Mouse (Mus musculus): Measurements from ENCODE around the gene Tpte. TPM values are rescaled to one million over a fixed set of nuclear protein-coding genes. Genes with fewer than 3 reads are reported as not detected.
"Not testable (repeated sequence)": the region's sequence is repeated elsewhere in the genome, so short reads cannot be mapped to it uniquely, and the experiment has no call there.

The Tpte gene
- polyA plus RNA-seq, 1 experiment from 2014 or later: not detected

GRCm38 (mm10) chr8:22273142-22273541 is 10.1 kb upstream of the Tpte start:
- H3K36me3 ChIP-seq: no peaks in the 10 kb centered on the region
- no peak overlapping the region for H3K4me2 ChIP-seq (replicated peaks)
- no peak overlapping the region for H3K9ac ChIP-seq
- no peaks in the 10 kb centered on the region for H3K4me1 ChIP-seq
- no peak for ATAC-seq (ENCODE audit: low FRiP score, low read depth)
- H3K27ac ChIP-seq: no peak overlapping the region
- H3K4me3 ChIP-seq: no peak overlapping the region
- H3K9me3 ChIP-seq: no peaks in the 10 kb centered on the region
- 90% methylated on average over 3 of the region's 3 CpGs for WGBS
- no peaks in the 10 kb centered on the region for H3K27me3 ChIP-seq (replicated peaks)

GRCm38 (mm10) chr8:22274641-22275040 is 8.6 kb upstream of the Tpte start:
- Histone ChIP-seq H3K4me1 (no peaks in the 10 kb centered on the region), H3K27me3 (replicated peaks) (no peaks in the 10 kb centered on the region), H3K36me3 (no peaks in the 10 kb centered on the region), H3K27ac (no peak overlapping the region), H3K4me2 (replicated peaks) (no peak overlapping the region), H3K4me3 (no peak overlapping the region), H3K9ac (no peak overlapping the region), H3K9me3 (no peaks in the 10 kb centered on the region)
- 79% methylated on average over 10 of the region's 10 CpGs for WGBS
- no peak for ATAC-seq (ENCODE audit: low FRiP score, low read depth)

- no peak overlapping the region for H3K9ac ChIP-seq
- no peaks in the 10 kb centered on the region for H3K27me3 ChIP-seq (replicated peaks)
- WGBS: 49% methylated on average over 2 of the region's 2 CpGs
- H3K9me3 ChIP-seq: no peaks in the 10 kb centered on the region
- no peaks in the 10 kb centered on the region for H3K36me3 ChIP-seq
- no peak overlapping the region for H3K4me3 ChIP-seq
- H3K27ac ChIP-seq: no peak overlapping the region
- no peak overlapping the region for H3K4me2 ChIP-seq (replicated peaks)
- H3K4me1 ChIP-seq: peaks cover 7% of the 10 kb centered on the region
- ATAC-seq (ENCODE audit: low FRiP score, low read depth): 0 out of 2 replicates have a peak, but pooled peaks have one; percentile 8
Observed at GRCm38 (mm10) chr8:22302326-22302725, 19.1 kb downstream of the Tpte start.

- peak; percentile 85 for ATAC-seq (ENCODE audit: low FRiP score, low read depth)
- H3K4me1 ChIP-seq: peaks cover 7% of the 10 kb centered on the region
- no peaks in the 10 kb centered on the region for H3K36me3 ChIP-seq
- peak overlapping the region; percentile 7; the same call in 1 of the 2 replicates for H3K4me3 ChIP-seq
- no peaks in the 10 kb centered on the region for H3K9me3 ChIP-seq
- peak overlapping the region; percentile 51 for H3K4me2 ChIP-seq (replicated peaks)
- H3K27me3 ChIP-seq (replicated peaks): no peaks in the 10 kb centered on the region
- 19% methylated on average over 7 of the region's 7 CpGs for WGBS
- H3K9ac ChIP-seq: no peak overlapping the region
- no peak overlapping the region for H3K27ac ChIP-seq
Observed at GRCm38 (mm10) chr8:22302896-22303306, 19.7 kb downstream of the Tpte start.

DNA sequence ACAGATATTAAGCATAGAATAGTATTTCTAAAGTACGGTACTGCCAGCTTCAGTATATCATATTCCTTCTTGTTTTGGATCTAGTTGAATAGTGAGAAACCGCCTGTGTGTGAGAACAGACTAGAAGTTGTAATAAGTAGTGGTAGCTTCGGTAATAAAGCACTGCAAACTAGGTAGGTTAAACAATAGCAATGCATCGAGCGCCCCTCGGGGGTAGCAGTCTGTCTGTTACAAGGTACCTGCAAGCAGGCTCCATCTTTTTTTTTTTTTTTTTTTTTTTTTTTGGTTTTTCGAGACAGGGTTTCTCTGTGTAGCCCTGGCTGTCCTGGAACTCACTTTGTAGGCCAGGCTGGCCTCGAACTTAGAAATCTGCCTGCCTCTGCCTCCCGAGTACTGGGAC is 20.8 kb downstream of the Tpte start:
- not testable (repeated sequence) for H3K4me3 ChIP-seq; H3K4me2 ChIP-seq (replicated peaks); ATAC-seq (ENCODE audit: low FRiP score, low read depth); H3K27me3 ChIP-seq (replicated peaks); H3K9ac ChIP-seq; H3K4me1 ChIP-seq; H3K9me3 ChIP-seq; H3K36me3 ChIP-seq; H3K27ac ChIP-seq
- WGBS: 88% methylated on average over 9 of the region's 9 CpGs

- H3K9ac ChIP-seq: no peak overlapping the region
- no peaks in the 10 kb centered on the region for H3K9me3 ChIP-seq
- no peak overlapping the region for H3K4me2 ChIP-seq (replicated peaks)
- no peak overlapping the region for H3K27ac ChIP-seq
- H3K4me1 ChIP-seq: peaks cover 7% of the 10 kb centered on the region
- WGBS: 82% methylated on average over 10 of the region's 10 CpGs
- H3K36me3 ChIP-seq: no peaks in the 10 kb centered on the region
- H3K27me3 ChIP-seq (replicated peaks): no peaks in the 10 kb centered on the region
- no peak overlapping the region for H3K4me3 ChIP-seq
- no peak for ATAC-seq (ENCODE audit: low FRiP score, low read depth)
Observed at GRCm38 (mm10) chr8:22306999-22307398, 23.8 kb downstream of the Tpte start.

DNA sequence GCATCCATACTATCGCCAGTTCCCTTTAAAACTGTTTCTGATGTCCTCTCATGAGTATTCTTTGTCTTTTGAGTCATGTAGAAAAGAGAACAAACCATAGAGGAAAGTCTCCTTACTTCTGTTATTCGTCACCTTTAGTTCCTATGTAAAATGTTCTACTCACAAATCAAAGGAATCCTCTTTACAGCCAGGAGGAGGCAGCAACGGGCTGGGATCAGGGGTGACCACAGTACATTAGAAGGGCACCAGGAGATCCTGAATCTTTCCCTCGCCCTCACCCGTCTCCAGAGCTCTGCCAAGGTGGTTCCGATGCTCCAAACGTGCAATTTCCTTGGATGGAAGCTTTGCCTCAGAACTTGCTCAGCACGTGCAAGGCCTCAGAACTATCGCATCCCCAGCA is 28.2 kb downstream of the Tpte start:
- WGBS: 70% methylated on average over 9 of the region's 9 CpGs
- H3K27ac ChIP-seq: no peak overlapping the region
- no peak overlapping the region for H3K9ac ChIP-seq

GRCm38 (mm10) chr8:22335426-22335825 is 52.2 kb downstream of the Tpte start:
- no peak for ATAC-seq (ENCODE audit: low FRiP score, low read depth)
- 90% methylated on average over 13 of the region's 13 CpGs for WGBS

More for the DNA sequence above, 28.2 kb downstream of the Tpte start:
- Histone ChIP-seq H3K36me3 (no peaks in the 10 kb centered on the region), H3K4me1 (no peaks in the 10 kb centered on the region), H3K9me3 (no peaks in the 10 kb centered on the region), H3K27me3 (replicated peaks) (no peaks in the 10 kb centered on the region), H3K4me2 (replicated peaks) (no peak overlapping the region), H3K4me3 (no peak overlapping the region)
- no peak for ATAC-seq (ENCODE audit: low FRiP score, low read depth)

GRCm38 (mm10) chr8:22359359-22359758 is 76.1 kb downstream of the Tpte start:
- Histone ChIP-seq H3K36me3 (no peaks in the 10 kb centered on the region), H3K27me3 (replicated peaks) (no peaks in the 10 kb centered on the region), H3K27ac (no peak overlapping the region), H3K4me1 (no peaks in the 10 kb centered on the region), H3K4me3 (no peak overlapping the region), H3K4me2 (replicated peaks) (no peak overlapping the region), H3K9ac (no peak overlapping the region), H3K9me3 (peaks cover 4% of the 10 kb centered on the region; the same call in 1 of the 2 replicates)
- WGBS: 88% methylated on average over 6 of the region's 6 CpGs
- ATAC-seq (ENCODE audit: low FRiP score, low read depth): no peak

More at GRCm38 (mm10) chr8:22335426-22335825, 52.2 kb downstream of the Tpte start:
- H3K4me2 ChIP-seq (replicated peaks): no peak overlapping the region
- no peaks in the 10 kb centered on the region for H3K27me3 ChIP-seq (replicated peaks)
- H3K36me3 ChIP-seq: no peaks in the 10 kb centered on the region
- H3K27ac ChIP-seq: no peak overlapping the region
- H3K9me3 ChIP-seq: no peaks in the 10 kb centered on the region
- no peak overlapping the region for H3K4me3 ChIP-seq
- no peak overlapping the region for H3K9ac ChIP-seq
- H3K4me1 ChIP-seq: no peaks in the 10 kb centered on the region

- Histone ChIP-seq H3K4me3 (no peak overlapping the region), H3K27me3 (replicated peaks) (no peaks in the 10 kb centered on the region), H3K27ac (no peak overlapping the region), H3K36me3 (no peaks in the 10 kb centered on the region), H3K9me3 (peaks cover 4% of the 10 kb centered on the region; the same call in 1 of the 2 replicates), H3K4me1 (no peaks in the 10 kb centered on the region), H3K9ac (no peak overlapping the region), H3K4me2 (replicated peaks) (no peak overlapping the region)
- ATAC-seq (ENCODE audit: low FRiP score, low read depth): no peak
- 92% methylated on average over 6 of the region's 6 CpGs for WGBS
Observed at GRCm38 (mm10) chr8:22359882-22360281, 76.6 kb downstream of the Tpte start.

DNA sequence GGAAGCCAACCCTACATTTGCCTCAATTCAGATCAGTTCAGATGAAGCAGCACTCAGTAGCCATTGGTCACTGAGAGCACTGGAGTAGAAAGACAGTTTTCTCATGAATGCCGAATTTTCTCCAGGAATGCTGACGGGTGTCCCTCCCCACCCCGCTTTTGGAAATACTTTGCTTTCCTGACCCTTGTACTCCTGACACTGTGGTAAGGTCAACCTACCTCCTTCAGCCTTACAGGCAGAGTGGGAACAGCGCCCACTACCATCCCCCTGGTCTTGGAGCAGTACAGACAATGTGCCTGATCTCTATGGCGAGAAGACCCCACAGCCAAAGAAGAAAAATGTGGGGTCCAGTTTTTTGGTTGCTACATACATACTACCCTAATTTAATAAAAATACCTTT is 93.1 kb downstream of the Tpte start:
- WGBS: 93% methylated on average over 5 of the region's 5 CpGs
- Histone ChIP-seq H3K27me3 (replicated peaks) (no peaks in the 10 kb centered on the region), H3K9ac (no peak overlapping the region), H3K36me3 (peaks cover 7% of the 10 kb centered on the region), H3K9me3 (no peaks in the 10 kb centered on the region), H3K27ac (no peak overlapping the region), H3K4me2 (replicated peaks) (no peak overlapping the region), H3K4me3 (no peak overlapping the region), H3K4me1 (no peaks in the 10 kb centered on the region)
- ATAC-seq (ENCODE audit: low FRiP score, low read depth): no peak

DNA sequence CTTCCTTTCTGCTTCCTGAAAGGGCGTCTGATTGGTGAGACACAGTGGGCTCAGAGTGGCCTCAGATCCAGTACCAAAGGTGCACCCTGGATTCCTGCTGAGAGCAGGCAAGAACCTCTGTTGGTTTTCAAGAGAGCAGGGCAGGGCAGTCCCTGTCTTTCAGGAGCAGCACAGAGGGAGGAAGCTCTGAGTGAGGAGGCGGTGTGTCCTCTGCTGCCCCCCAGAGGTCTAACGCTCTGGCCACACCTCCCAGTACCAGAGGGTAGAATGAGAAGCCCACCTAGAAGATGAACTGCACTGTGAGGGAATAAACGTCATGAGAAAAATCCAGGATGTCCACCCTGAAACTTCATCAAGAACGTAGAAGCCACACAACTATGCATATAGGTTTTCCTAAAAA is 93.7 kb downstream of the Tpte start:
- peaks cover 12% of the 10 kb centered on the region for H3K36me3 ChIP-seq
- no peaks in the 10 kb centered on the region for H3K27me3 ChIP-seq (replicated peaks)
- no peak overlapping the region for H3K4me3 ChIP-seq
- no peak overlapping the region for H3K27ac ChIP-seq
- ATAC-seq (ENCODE audit: low FRiP score, low read depth): peak; percentile 81; the same call in 1 of the 2 replicates
- 53% methylated on average over 5 of the region's 5 CpGs for WGBS
- H3K4me1 ChIP-seq: no peaks in the 10 kb centered on the region
- H3K4me2 ChIP-seq (replicated peaks): no peak overlapping the region
- H3K9ac ChIP-seq: no peak overlapping the region
- H3K9me3 ChIP-seq: no peaks in the 10 kb centered on the region

DNA sequence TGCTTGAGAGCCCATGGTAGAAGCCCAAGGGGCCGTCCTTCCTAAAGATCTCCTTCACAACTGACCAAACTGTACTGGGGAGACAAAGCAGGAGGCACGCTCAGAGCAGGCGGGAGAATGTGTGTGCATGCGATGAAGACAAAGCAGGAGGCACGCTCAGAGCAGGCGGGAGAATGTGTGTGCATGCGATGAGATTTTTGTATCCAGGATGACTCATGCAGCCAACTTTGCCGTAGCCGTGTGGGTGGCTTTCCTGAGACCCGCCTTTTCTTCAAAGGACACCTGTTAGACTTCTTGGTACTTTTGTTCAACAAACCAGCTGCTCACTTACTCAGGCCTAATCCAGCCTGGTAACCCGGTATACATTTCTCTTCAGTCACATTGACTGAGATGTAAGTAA is 97.7 kb downstream of the Tpte start:
- Histone ChIP-seq H3K4me3 (no peak overlapping the region), H3K9me3 (no peaks in the 10 kb centered on the region), H3K4me2 (replicated peaks) (no peak overlapping the region), H3K9ac (no peak overlapping the region), H3K36me3 (peaks cover 17% of the 10 kb centered on the region), H3K27me3 (replicated peaks) (no peaks in the 10 kb centered on the region), H3K4me1 (no peaks in the 10 kb centered on the region), H3K27ac (no peak overlapping the region)
- WGBS: 95% methylated on average over 11 of the region's 11 CpGs
- ATAC-seq (ENCODE audit: low FRiP score, low read depth): no peak
